Mouse (Mus musculus): ENCODE measurements around the gene Kctd15. TPM values are rescaled to one million over a fixed set of nuclear protein-coding genes. Genes with fewer than 3 reads are reported as not detected.

Kctd15 gene
- 61.1 and 63.8 TPM in 2 replicates for polyA plus RNA-seq (2016; fragmentation: Nextera tagmentation; extraction: Ambion mirVana)

- Histone ChIP-seq H3K36me3 (replicated peaks) (peaks cover under 1% of the 10 kb centered on the region; the same call in 1 of the 2 replicates), H3K4me1 (peaks cover 33% of the 10 kb centered on the region), H3K4me3 (peak within 1 kb of the TSS; percentile 92), H3K9me3 (no peaks in the 10 kb centered on the region), H3K27me3 (replicated peaks; ENCODE audit: low read depth, poor library complexity, severe bottlenecking) (no peaks in the 10 kb centered on the region), H3K27ac (replicated peaks) (peak within 1 kb of the TSS; percentile 100)
- WGBS: 76% methylated on average over 5 of the region's 5 CpGs
- DNase-seq (ENCODE audit: low spot score): no peak
These were observed at the start of gene Kctd15 for GRCm38 (mm10) chr7:34656632-34657031. Kctd15 (minus strand) TSS chr7:34656732.

GRCm38 (mm10) chr7:34704401-34704800 is 47.9 kb upstream of the Kctd15 start:
- Histone ChIP-seq H3K4me1 (peaks cover 12% of the 10 kb centered on the region), H3K27ac (replicated peaks) (no peak overlapping the region), H3K9me3 (peaks cover 4% of the 10 kb centered on the region; the same call in 1 of the 2 replicates), H3K27me3 (replicated peaks; ENCODE audit: low read depth, poor library complexity, severe bottlenecking) (0 out of 2 replicates have a peak, but pooled peaks cover 3% of the 10 kb centered on the region), H3K36me3 (replicated peaks) (no peaks in the 10 kb centered on the region), H3K4me3 (no peak overlapping the region)
- DNase-seq (ENCODE audit: low spot score): no peak
- 54% methylated on average over 4 of the region's 4 CpGs for WGBS

GRCm38 (mm10) chr7:34703437-34703836 is 46.9 kb upstream of the Kctd15 start:
- Histone ChIP-seq H3K4me1 (peaks cover 12% of the 10 kb centered on the region), H3K27ac (replicated peaks) (no peak overlapping the region), H3K36me3 (replicated peaks) (no peaks in the 10 kb centered on the region), H3K4me3 (no peak overlapping the region), H3K27me3 (replicated peaks; ENCODE audit: low read depth, poor library complexity, severe bottlenecking) (0 out of 2 replicates have a peak, but pooled peaks cover 3% of the 10 kb centered on the region), H3K9me3 (peaks cover 4% of the 10 kb centered on the region; the same call in 1 of the 2 replicates)
- 54% methylated on average over 4 of the region's 4 CpGs for WGBS
- DNase-seq (ENCODE audit: low spot score): no peak

GRCm38 (mm10) chr7:34702718-34703351 is 46.3 kb upstream of the Kctd15 start:
- Histone ChIP-seq H3K4me3 (no peak overlapping the region), H3K9me3 (peaks cover 3% of the 10 kb centered on the region; the same call in 1 of the 2 replicates), H3K27me3 (replicated peaks; ENCODE audit: low read depth, poor library complexity, severe bottlenecking) (0 out of 2 replicates have a peak, but pooled peaks cover 3% of the 10 kb centered on the region), H3K4me1 (peaks cover 12% of the 10 kb centered on the region), H3K27ac (replicated peaks) (no peak overlapping the region), H3K36me3 (replicated peaks) (no peaks in the 10 kb centered on the region)
- DNase-seq (ENCODE audit: low spot score): peak; percentile 82
- 20% methylated on average over 11 of the region's 11 CpGs for WGBS

- H3K4me1 ChIP-seq: peaks cover 5% of the 10 kb centered on the region
- H3K27me3 ChIP-seq (replicated peaks; ENCODE audit: low read depth, poor library complexity, severe bottlenecking): 0 out of 2 replicates have a peak, but pooled peaks cover 3% of the 10 kb centered on the region
- no peak overlapping the region for H3K27ac ChIP-seq (replicated peaks)
- no peak for DNase-seq (ENCODE audit: low spot score)
- WGBS: 77% methylated on average over 3 of the region's 3 CpGs
- no peak overlapping the region for H3K4me3 ChIP-seq
- H3K9me3 ChIP-seq: no peaks in the 10 kb centered on the region
- no peaks in the 10 kb centered on the region for H3K36me3 ChIP-seq (replicated peaks)
These were observed 43.4 kb upstream of the Kctd15 start for GRCm38 (mm10) chr7:34699888-34700287.

- no peaks in the 10 kb centered on the region for H3K27me3 ChIP-seq (replicated peaks; ENCODE audit: low read depth, poor library complexity, severe bottlenecking)
- 89% methylated on average over 9 of the region's 9 CpGs for WGBS
- H3K27ac ChIP-seq (replicated peaks): no peak overlapping the region
- no peak for DNase-seq (ENCODE audit: low spot score)
- H3K4me1 ChIP-seq: no peaks in the 10 kb centered on the region
- no peaks in the 10 kb centered on the region for H3K36me3 ChIP-seq (replicated peaks)
- H3K4me3 ChIP-seq: no peak overlapping the region
- H3K9me3 ChIP-seq: no peaks in the 10 kb centered on the region
These were observed 41.7 kb upstream of the Kctd15 start for GRCm38 (mm10) chr7:34698221-34698620.

GRCm38 (mm10) chr7:34696086-34696485 is 39.6 kb upstream of the Kctd15 start:
- DNase-seq (ENCODE audit: low spot score): no peak
- H3K9me3 ChIP-seq: no peaks in the 10 kb centered on the region
- no peaks in the 10 kb centered on the region for H3K36me3 ChIP-seq (replicated peaks)
- H3K4me3 ChIP-seq: no peak overlapping the region
- no peaks in the 10 kb centered on the region for H3K27me3 ChIP-seq (replicated peaks; ENCODE audit: low read depth, poor library complexity, severe bottlenecking)
- peaks cover 7% of the 10 kb centered on the region for H3K4me1 ChIP-seq
- no peak overlapping the region for H3K27ac ChIP-seq (replicated peaks)
- WGBS: 70% methylated on average over 9 of the region's 9 CpGs

- Histone ChIP-seq H3K4me3 (no peak overlapping the region), H3K27ac (replicated peaks) (no peak overlapping the region), H3K9me3 (no peaks in the 10 kb centered on the region), H3K36me3 (replicated peaks) (no peaks in the 10 kb centered on the region), H3K4me1 (peaks cover 19% of the 10 kb centered on the region), H3K27me3 (replicated peaks; ENCODE audit: low read depth, poor library complexity, severe bottlenecking) (no peaks in the 10 kb centered on the region)
- DNase-seq (ENCODE audit: low spot score): no peak
- WGBS: 70% methylated on average over 9 of the region's 9 CpGs
These were observed 38.4 kb upstream of the Kctd15 start for GRCm38 (mm10) chr7:34694898-34695297.

- H3K36me3 ChIP-seq (replicated peaks): no peaks in the 10 kb centered on the region
- H3K4me3 ChIP-seq: no peak overlapping the region
- WGBS: 96% methylated on average over 13 of the region's 13 CpGs
- peaks cover 26% of the 10 kb centered on the region for H3K4me1 ChIP-seq
- H3K9me3 ChIP-seq: no peaks in the 10 kb centered on the region
- DNase-seq (ENCODE audit: low spot score): no peak
- no peaks in the 10 kb centered on the region for H3K27me3 ChIP-seq (replicated peaks; ENCODE audit: low read depth, poor library complexity, severe bottlenecking)
- no peak overlapping the region for H3K27ac ChIP-seq (replicated peaks)
These were observed 37.4 kb upstream of the Kctd15 start for GRCm38 (mm10) chr7:34693916-34694315.

- no peaks in the 10 kb centered on the region for H3K36me3 ChIP-seq (replicated peaks)
- 74% methylated on average over 4 of the region's 4 CpGs for WGBS
- 0 out of 2 replicates have a peak overlapping the region, but pooled peaks have one; percentile 30 for H3K27ac ChIP-seq (replicated peaks)
- H3K9me3 ChIP-seq: no peaks in the 10 kb centered on the region
- no peak overlapping the region for H3K4me3 ChIP-seq
- DNase-seq (ENCODE audit: low spot score): no peak
- H3K27me3 ChIP-seq (replicated peaks; ENCODE audit: low read depth, poor library complexity, severe bottlenecking): no peaks in the 10 kb centered on the region
- H3K4me1 ChIP-seq: peaks cover 31% of the 10 kb centered on the region
These were observed 36.5 kb upstream of the Kctd15 start for GRCm38 (mm10) chr7:34693072-34693471.

- WGBS: 46% methylated on average over 13 of the region's 13 CpGs
- Histone ChIP-seq H3K27me3 (replicated peaks; ENCODE audit: low read depth, poor library complexity, severe bottlenecking) (no peaks in the 10 kb centered on the region), H3K27ac (replicated peaks) (peak overlapping the region; percentile 8)
These were observed 33.6 kb upstream of the Kctd15 start for GRCm38 (mm10) chr7:34690111-34690510.

GRCm38 (mm10) chr7:34689028-34689427 is 32.5 kb upstream of the Kctd15 start:
- Histone ChIP-seq H3K36me3 (replicated peaks) (no peaks in the 10 kb centered on the region), H3K4me1 (peaks cover 35% of the 10 kb centered on the region), H3K27ac (replicated peaks) (no peak overlapping the region), H3K27me3 (replicated peaks; ENCODE audit: low read depth, poor library complexity, severe bottlenecking) (no peaks in the 10 kb centered on the region), H3K4me3 (no peak overlapping the region), H3K9me3 (no peaks in the 10 kb centered on the region)
- DNase-seq (ENCODE audit: low spot score): no peak
- WGBS: 47% methylated on average over 6 of the region's 6 CpGs

More at GRCm38 (mm10) chr7:34690111-34690510, 33.6 kb upstream of the Kctd15 start:
- Histone ChIP-seq H3K4me1 (peaks cover 35% of the 10 kb centered on the region), H3K36me3 (replicated peaks) (no peaks in the 10 kb centered on the region), H3K4me3 (no peak overlapping the region), H3K9me3 (no peaks in the 10 kb centered on the region)
- no peak for DNase-seq (ENCODE audit: low spot score)

- Histone ChIP-seq H3K36me3 (replicated peaks) (no peaks in the 10 kb centered on the region), H3K4me1 (peaks cover 29% of the 10 kb centered on the region), H3K9me3 (no peaks in the 10 kb centered on the region), H3K4me3 (no peak overlapping the region), H3K27ac (replicated peaks) (no peak overlapping the region), H3K27me3 (replicated peaks; ENCODE audit: low read depth, poor library complexity, severe bottlenecking) (no peaks in the 10 kb centered on the region; the same call in 1 of the 2 replicates)
- WGBS: 53% methylated on average over 7 of the region's 7 CpGs
- no peak for DNase-seq (ENCODE audit: low spot score)
These were observed 29.3 kb upstream of the Kctd15 start for GRCm38 (mm10) chr7:34685801-34686200.

All from embryonic facial prominence, embryonic 10.5 days (tissue).